In genomic region chr15:102165468-102166100, GRCm38 (mm10) we compare ENCODE assay signal across 23 mouse cellular contexts. TPM values are rescaled to one million over a fixed set of nuclear protein-coding genes. Genes with fewer than 3 reads are reported as not detected.
A peak's percentile ranks its signal among the peaks of the same experiment; 100 is the strongest.
DNase-seq lines count a peak whose midpoint lies in the region; ATAC-seq and TF ChIP-seq lines count a peak whose summit lies in the region.
"Had no signal": no experiment of that assay in that cellular context is flagged by ENCODE, and none has a peak within 500 bp of the region (broad histone marks: within the 10 kb centered on the region; RNA-seq: fewer than 3 reads in every experiment).

No protein-coding gene starts in this region.

- DNase-seq in 416B (ENCODE audit: low read depth), result peak; percentile 88
- DNase-seq in embryonic facial prominence, embryonic 10.5 days (ENCODE audit: low spot score), result no peak
- peak; percentile 42 for DNase-seq in induced T-regulatory cell, adult 2 months (ENCODE audit: low read depth)
- peak; percentile 42 for DNase-seq in thymus, adult 2 months
- no peak for DNase-seq in midbrain, embryonic 14.5 days
- DNase-seq in right cerebral cortex, postnatal 10 days (ENCODE audit: low spot score in 2 of 2), result no peak
- DNase-seq in heart, adult 8-10 months (ENCODE audit: low spot score), result no peak
- DNase-seq: cerebellum, postnatal 14 days; forebrain, postnatal 0 days; gastrocnemius, postnatal 25 days; heart, postnatal 10 days; kidney, adult 11 months; kidney, postnatal 36 days; liver, embryonic 13.5 days; right cerebral cortex, postnatal 14 days had no signal

- H3K4me3 ChIP-seq in embryonic facial prominence, embryonic 10.5 days, result no peak overlapping the region
- H3K4me3 ChIP-seq in thymus, adult 2 months (ENCODE audit: control insufficient read depth, insufficient read depth, low read length), result no peak overlapping the region
- no peak overlapping the region for H3K4me3 ChIP-seq in midbrain, embryonic 14.5 days (replicated peaks; ENCODE audit: low read depth, low read length)
- no peak overlapping the region for H3K4me3 ChIP-seq in kidney, embryonic 16.5 days (ENCODE audit: low read length)
- H3K4me3 ChIP-seq: heart, embryonic 10.5 days; hindbrain, embryonic 15.5 days; liver, embryonic 13.5 days; lung, embryonic 15.5 days had no signal

- 48% methylated on average over 6 of the region's 6 CpGs for WGBS in embryonic facial prominence, embryonic 10.5 days
- WGBS in thymus, adult 2 months, result 3% methylated on average over 6 of the region's 6 CpGs
- WGBS in midbrain, embryonic 14.5 days, result 64% methylated on average over 6 of the region's 6 CpGs
- 26% methylated on average over 6 of the region's 6 CpGs for WGBS in kidney, embryonic 16.5 days

- no peaks in the 10 kb centered on the region for H3K9me3 ChIP-seq in embryonic facial prominence, embryonic 10.5 days
- no peaks in the 10 kb centered on the region for H3K9me3 ChIP-seq in midbrain, embryonic 14.5 days (ENCODE audit: control insufficient read depth, low read length)
- H3K9me3 ChIP-seq in kidney, embryonic 16.5 days (ENCODE audit: low read length), result no peaks in the 10 kb centered on the region
- H3K9me3 ChIP-seq: G1E; heart, embryonic 10.5 days; hindbrain, embryonic 15.5 days; liver, embryonic 13.5 days; lung, embryonic 15.5 days had no signal

- H3K4me2 ChIP-seq in midbrain, embryonic 14.5 days (ENCODE audit: low read length), result no peak overlapping the region
- H3K4me2 ChIP-seq in kidney, embryonic 16.5 days (replicated peaks; ENCODE audit: low read depth, low read length), result no peak overlapping the region
- H3K4me2 ChIP-seq: hindbrain, embryonic 15.5 days; liver, embryonic 13.5 days; lung, embryonic 15.5 days had no signal

- peaks cover 46% of the 10 kb centered on the region for H3K4me1 ChIP-seq in embryonic facial prominence, embryonic 10.5 days
- H3K4me1 ChIP-seq in thymus, adult 2 months (replicated peaks; ENCODE audit: control insufficient read depth, insufficient read depth, low read length), result peaks cover 17% of the 10 kb centered on the region
- H3K4me1 ChIP-seq in midbrain, embryonic 14.5 days (ENCODE audit: control insufficient read depth, insufficient read depth, low read length), result no peaks in the 10 kb centered on the region
- H3K4me1 ChIP-seq in kidney, embryonic 16.5 days (ENCODE audit: insufficient read depth, low read length), result peaks cover 30% of the 10 kb centered on the region
- H3K4me1 ChIP-seq: hindbrain, embryonic 15.5 days; liver, embryonic 13.5 days had no signal

- TF ChIP-seq CTCF in thymus, adult 2 months (IDR thresholded peaks at IDR 0.05; ENCODE audit: borderline replicate concordance, control insufficient read depth, extremely low read depth, insufficient read depth, low read length, poor library complexity), result no peak

- TF ChIP-seq POLR2A in thymus, adult 2 months (IDR thresholded peaks at IDR 0.05; ENCODE audit: control insufficient read depth, extremely low read depth, insufficient read depth, low read length, poor library complexity), result no peak

- no peak overlapping the region for H3K9ac ChIP-seq in midbrain, embryonic 14.5 days (replicated peaks; ENCODE audit: low read length)
- H3K9ac ChIP-seq in kidney, embryonic 16.5 days (replicated peaks; ENCODE audit: low read length), result no peak overlapping the region
- H3K9ac ChIP-seq: forebrain, postnatal 0 days; hindbrain, embryonic 15.5 days; liver, embryonic 13.5 days; lung, embryonic 15.5 days had no signal

- H3K27ac ChIP-seq in embryonic facial prominence, embryonic 10.5 days (replicated peaks), result 0 out of 2 replicates have a peak overlapping the region, but pooled peaks have one; percentile 24
- peak overlapping the region; percentile 86 for H3K27ac ChIP-seq in thymus, adult 2 months (ENCODE audit: control insufficient read depth, insufficient read depth, low read length)
- no peak overlapping the region for H3K27ac ChIP-seq in midbrain, embryonic 14.5 days (replicated peaks; ENCODE audit: low read depth, low read length)
- no peak overlapping the region for H3K27ac ChIP-seq in kidney, embryonic 16.5 days (ENCODE audit: low read length)
- H3K27ac ChIP-seq: heart, embryonic 10.5 days; hindbrain, embryonic 15.5 days; liver, embryonic 13.5 days; lung, embryonic 15.5 days had no signal

- no peaks in the 10 kb centered on the region for H3K36me3 ChIP-seq in embryonic facial prominence, embryonic 10.5 days (replicated peaks)
- H3K36me3 ChIP-seq in thymus, adult 2 months (ENCODE audit: control insufficient read depth, insufficient read depth, low read length), result no peaks in the 10 kb centered on the region
- no peaks in the 10 kb centered on the region for H3K36me3 ChIP-seq in midbrain, embryonic 14.5 days (ENCODE audit: control insufficient read depth, insufficient read depth, low read length)
- H3K36me3 ChIP-seq in kidney, embryonic 16.5 days (ENCODE audit: insufficient read depth, low read length), result no peaks in the 10 kb centered on the region
- H3K36me3 ChIP-seq: heart, embryonic 10.5 days; hindbrain, embryonic 15.5 days; lung, embryonic 15.5 days had no signal

- H3K27me3 ChIP-seq in embryonic facial prominence, embryonic 10.5 days (replicated peaks; ENCODE audit: low read depth, poor library complexity, severe bottlenecking), result no peaks in the 10 kb centered on the region
- H3K27me3 ChIP-seq in thymus, adult 2 months (ENCODE audit: control insufficient read depth, insufficient read depth, low read length), result no peaks in the 10 kb centered on the region
- H3K27me3 ChIP-seq in midbrain, embryonic 14.5 days (ENCODE audit: control insufficient read depth, insufficient read depth, low read length), result no peaks in the 10 kb centered on the region
- H3K27me3 ChIP-seq in kidney, embryonic 16.5 days (ENCODE audit: insufficient read depth, low read length), result no peaks in the 10 kb centered on the region
- H3K27me3 ChIP-seq: hindbrain, embryonic 15.5 days; liver, embryonic 13.5 days; lung, embryonic 15.5 days had no signal

- no peak for ATAC-seq in midbrain, embryonic 14.5 days (ENCODE audit: low FRiP score, low TSS enrichment)
- no peak for ATAC-seq in kidney, embryonic 16.5 days (ENCODE audit: low FRiP score, low TSS enrichment)
- ATAC-seq: forebrain, postnatal 0 days; midbrain, embryonic 16.5 days had no signal

RNA-seq across cellular contexts. Expression of gene Soat2, which starts 15.3 kb away (rescaled TPM):
- 0.09 and 0.18 TPM in 2 replicates for polyA plus RNA-seq in embryonic facial prominence, embryonic 10.5 days (2016; fragmentation: Nextera tagmentation; extraction: Ambion mirVana)
- polyA plus RNA-seq in thymus, adult 2 months (2012; rRNA removed), result 3.8 and 4.1 TPM in 2 replicates
- not detected in 2 replicates for polyA plus RNA-seq in midbrain, embryonic 14.5 days (2014; fragmentation: Nextera tagmentation; extraction: Ambion mirVana)
- 0.40 and 0.41 TPM in 2 replicates for polyA plus RNA-seq in kidney, embryonic 16.5 days (2015; fragmentation: Nextera tagmentation; extraction: Ambion mirVana)
- total RNA-seq in heart, adult 8-10 months (2022), result under 1 TPM in 3 of 4 experiments, not detected in 1; 0.11 to 0.13 (median 0.12) TPM
- total RNA-seq: layer of hippocampus, postnatal 10 days; left cerebral cortex, postnatal 14 days had no signal

RNA-seq across cellular contexts. Expression of gene Igfbp6, which starts 21.4 kb away (rescaled TPM):
- polyA plus RNA-seq in embryonic facial prominence, embryonic 10.5 days (2016; fragmentation: Nextera tagmentation; extraction: Ambion mirVana), result 0.26 and 0.36 TPM in 2 replicates
- polyA plus RNA-seq in thymus, adult 2 months (2012; rRNA removed), result 17.8 and 30.2 TPM in 2 replicates
- 1.3 and 1.6 TPM in 2 replicates for polyA plus RNA-seq in midbrain, embryonic 14.5 days (2014; fragmentation: Nextera tagmentation; extraction: Ambion mirVana)
- 33.0 and 33.9 TPM in 2 replicates for polyA plus RNA-seq in kidney, embryonic 16.5 days (2015; fragmentation: Nextera tagmentation; extraction: Ambion mirVana)
- total RNA-seq in heart, adult 8-10 months (2022), result 10 to 100 TPM; 20.6 to 52.4 (median 26.0) TPM

RNA-seq across cellular contexts. Expression of gene Spryd3, which starts 29.6 kb away (rescaled TPM):
- 12.7 and 13.2 TPM in 2 replicates for polyA plus RNA-seq in embryonic facial prominence, embryonic 10.5 days (2016; fragmentation: Nextera tagmentation; extraction: Ambion mirVana)
- 40.8 and 43.1 TPM in 2 replicates for polyA plus RNA-seq in thymus, adult 2 months (2012; rRNA removed)
- polyA plus RNA-seq in midbrain, embryonic 14.5 days (2014; fragmentation: Nextera tagmentation; extraction: Ambion mirVana), result 40.2 and 52.5 TPM in 2 replicates
- 19.0 and 22.4 TPM in 2 replicates for polyA plus RNA-seq in kidney, embryonic 16.5 days (2015; fragmentation: Nextera tagmentation; extraction: Ambion mirVana)
- total RNA-seq in heart, adult 8-10 months (2022), result 10 to 100 TPM; 13.2 to 16.8 (median 15.6) TPM

RNA-seq across cellular contexts. Expression of gene Zfp740, which starts 37.5 kb away (rescaled TPM):
- 77.6 and 79.3 TPM in 2 replicates for polyA plus RNA-seq in embryonic facial prominence, embryonic 10.5 days (2016; fragmentation: Nextera tagmentation; extraction: Ambion mirVana)
- 69.6 and 71.9 TPM in 2 replicates for polyA plus RNA-seq in thymus, adult 2 months (2012; rRNA removed)
- 43.5 and 57.7 TPM in 2 replicates for polyA plus RNA-seq in midbrain, embryonic 14.5 days (2014; fragmentation: Nextera tagmentation; extraction: Ambion mirVana)
- 82.1 and 88.7 TPM in 2 replicates for polyA plus RNA-seq in kidney, embryonic 16.5 days (2015; fragmentation: Nextera tagmentation; extraction: Ambion mirVana)
- 10 to 100 TPM; 31.5 to 40.0 (median 35.5) TPM for total RNA-seq in heart, adult 8-10 months (2022)

RNA-seq across cellular contexts. Expression of gene Csad, which starts 38.9 kb away (rescaled TPM):
- 48.6 and 48.7 TPM in 2 replicates for polyA plus RNA-seq in embryonic facial prominence, embryonic 10.5 days (2016; fragmentation: Nextera tagmentation; extraction: Ambion mirVana)
- polyA plus RNA-seq in thymus, adult 2 months (2012; rRNA removed), result 77.6 and 82.1 TPM in 2 replicates
- 25.9 and 28.1 TPM in 2 replicates for polyA plus RNA-seq in midbrain, embryonic 14.5 days (2014; fragmentation: Nextera tagmentation; extraction: Ambion mirVana)
- polyA plus RNA-seq in kidney, embryonic 16.5 days (2015; fragmentation: Nextera tagmentation; extraction: Ambion mirVana), result 131 and 153 TPM in 2 replicates
- total RNA-seq in heart, adult 8-10 months (2022), result 10 to 100 TPM; 14.2 to 18.9 (median 16.2) TPM

Comparison
In these comparisons a context has a peak if more than half of its experiments do, and no peak if none do; other contexts are left out.
1. DNase-seq: peak in 416B (single experiment), induced T-regulatory cell, adult 2 months (single experiment) and thymus, adult 2 months (single experiment); none in embryonic facial prominence, embryonic 10.5 days (single experiment), midbrain, embryonic 14.5 days (single experiment), right cerebral cortex, postnatal 10 days (0 of 2) and heart, adult 8-10 months (single experiment).
2. H3K27ac ChIP-seq: peak in embryonic facial prominence, embryonic 10.5 days (single experiment) and thymus, adult 2 months (single experiment); none in midbrain, embryonic 14.5 days (single experiment) and kidney, embryonic 16.5 days (single experiment).